Mouse (Mus musculus): ENCODE data around the gene Thg1l. TPM values are rescaled to one million over a fixed set of nuclear protein-coding genes. Genes with fewer than 3 reads are reported as not detected.

Thg1l gene
- polyA plus RNA-seq, 1 experiment from 2014 or later: 15.9 TPM

DNA sequence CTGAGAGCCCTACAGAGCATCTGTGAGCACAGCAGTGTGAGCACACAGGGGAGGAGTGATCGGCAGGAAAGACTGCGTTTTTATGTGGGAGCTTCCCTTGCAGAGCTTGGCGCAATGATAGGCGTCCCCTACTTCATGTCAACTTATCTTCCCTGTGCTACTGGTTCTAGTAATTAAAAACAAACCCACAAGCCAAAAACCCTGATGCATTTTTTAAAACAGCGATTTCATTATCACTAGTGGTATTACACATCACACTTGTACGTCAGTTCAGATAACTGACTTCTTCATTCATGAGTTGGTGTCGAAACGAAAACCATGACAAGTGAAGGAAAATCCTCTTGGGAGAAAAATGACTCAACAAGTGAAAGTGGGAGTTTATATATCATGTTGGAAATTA, 16.4 kb downstream of the Thg1l start:
- no peak for ATAC-seq (ENCODE audit: low FRiP score, low TSS enrichment)
- Histone ChIP-seq H3K9ac (ENCODE audit: low read depth, low read length) (no peak overlapping the region), H3K4me1 (ENCODE audit: control insufficient read depth, insufficient read depth, low read length) (peaks cover 12% of the 10 kb centered on the region), H3K27me3 (ENCODE audit: control insufficient read depth, insufficient read depth, low read length) (no peaks in the 10 kb centered on the region), H3K4me2 (replicated peaks; ENCODE audit: low read depth, low read length) (no peak overlapping the region), H3K36me3 (ENCODE audit: control insufficient read depth, insufficient read depth, low read length) (peaks cover 24% of the 10 kb centered on the region), H3K4me3 (ENCODE audit: low read length) (no peak overlapping the region), H3K27ac (ENCODE audit: low read depth, low read length) (no peak overlapping the region), H3K9me3 (ENCODE audit: control insufficient read depth, low read length) (no peaks in the 10 kb centered on the region)
- WGBS: 85% methylated on average over 8 of the region's 8 CpGs

DNA sequence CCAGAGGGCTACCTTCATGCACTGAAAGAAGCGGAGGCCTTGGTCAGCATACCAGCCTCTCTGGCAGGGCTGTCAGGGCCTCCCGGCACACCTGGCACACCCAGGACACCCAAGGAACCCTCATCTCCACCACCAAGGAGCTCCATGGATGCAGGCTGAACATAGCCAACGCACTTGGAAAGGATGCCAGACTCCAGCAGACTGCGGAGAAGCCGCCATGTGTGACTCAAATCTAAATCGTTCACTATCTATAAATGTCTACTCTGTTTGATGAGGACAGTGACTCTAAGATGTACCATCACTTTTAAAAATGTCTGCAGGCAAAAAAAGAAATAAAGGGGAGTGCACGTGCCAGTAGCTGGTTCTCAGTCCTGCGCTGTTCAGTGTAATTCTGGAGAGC, 17.8 kb downstream of the Thg1l start:
- no peaks in the 10 kb centered on the region for H3K4me1 ChIP-seq (ENCODE audit: control insufficient read depth, insufficient read depth, low read length)
- H3K36me3 ChIP-seq (ENCODE audit: control insufficient read depth, insufficient read depth, low read length): peaks cover 38% of the 10 kb centered on the region
- no peak overlapping the region for H3K27ac ChIP-seq (ENCODE audit: low read depth, low read length)
- H3K27me3 ChIP-seq (ENCODE audit: control insufficient read depth, insufficient read depth, low read length): no peaks in the 10 kb centered on the region
- no peaks in the 10 kb centered on the region for H3K9me3 ChIP-seq (ENCODE audit: control insufficient read depth, low read length)
- ATAC-seq (ENCODE audit: low FRiP score, low TSS enrichment): no peak
- WGBS: 92% methylated on average over 8 of the region's 8 CpGs
- no peak overlapping the region for H3K9ac ChIP-seq (ENCODE audit: low read depth, low read length)
- no peak overlapping the region for H3K4me3 ChIP-seq (ENCODE audit: low read length)
- H3K4me2 ChIP-seq (replicated peaks; ENCODE audit: low read depth, low read length): no peak overlapping the region

DNA sequence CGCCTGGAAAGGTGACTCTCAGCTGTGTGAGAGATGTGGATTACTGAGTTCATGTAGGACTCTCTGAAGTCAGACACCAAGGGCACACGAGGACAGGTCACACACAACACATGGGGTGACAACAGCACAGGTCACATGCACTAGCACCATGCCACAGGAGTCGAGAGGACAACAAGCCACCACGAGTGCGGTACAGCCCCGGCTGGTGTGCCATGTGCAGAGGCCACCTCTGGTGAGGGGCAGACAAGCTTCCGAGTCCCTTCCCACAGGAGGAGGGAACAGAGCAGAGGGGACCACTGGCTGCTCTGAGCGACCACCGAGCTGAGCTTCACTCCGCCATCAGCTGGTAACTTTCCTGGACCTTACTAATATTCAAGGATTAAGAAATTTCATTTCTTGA, 22.5 kb downstream of the Thg1l start:
- ATAC-seq (ENCODE audit: low FRiP score, low TSS enrichment): no peak
- 92% methylated on average over 10 of the region's 10 CpGs for WGBS

DNA sequence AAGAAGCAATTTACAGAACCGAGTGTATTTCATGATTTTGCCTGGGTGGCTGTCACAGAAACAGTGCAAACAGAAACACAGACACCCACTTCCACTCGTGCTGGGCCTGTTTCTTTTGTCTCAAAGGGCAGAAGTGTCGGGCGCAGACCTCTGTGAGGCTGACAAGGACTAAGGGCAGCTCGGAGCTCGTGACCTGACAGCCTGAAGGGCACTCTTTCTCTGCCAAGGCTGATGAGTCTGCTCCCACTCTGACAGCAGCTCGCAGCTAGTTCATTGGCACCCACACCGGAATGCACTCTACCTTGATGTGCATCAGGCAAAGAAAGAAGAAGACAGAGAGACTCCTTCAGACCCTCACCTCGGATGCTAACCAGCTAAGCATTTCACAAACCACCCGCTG, 25.8 kb downstream of the Thg1l start:
- Histone ChIP-seq H3K4me1 (ENCODE audit: control insufficient read depth, insufficient read depth, low read length) (no peaks in the 10 kb centered on the region), H3K4me3 (ENCODE audit: low read length) (no peak overlapping the region), H3K9ac (ENCODE audit: low read depth, low read length) (no peak overlapping the region), H3K36me3 (ENCODE audit: control insufficient read depth, insufficient read depth, low read length) (peaks cover 29% of the 10 kb centered on the region), H3K27ac (ENCODE audit: low read depth, low read length) (no peak overlapping the region), H3K4me2 (replicated peaks; ENCODE audit: low read depth, low read length) (no peak overlapping the region), H3K27me3 (ENCODE audit: control insufficient read depth, insufficient read depth, low read length) (no peaks in the 10 kb centered on the region), H3K9me3 (ENCODE audit: control insufficient read depth, low read length) (no peaks in the 10 kb centered on the region)
- ATAC-seq (ENCODE audit: low FRiP score, low TSS enrichment): no peak
- WGBS: 89% methylated on average over 10 of the region's 10 CpGs

More for the DNA sequence above, 22.5 kb downstream of the Thg1l start:
- H3K4me1 ChIP-seq (ENCODE audit: control insufficient read depth, insufficient read depth, low read length): no peaks in the 10 kb centered on the region
- H3K36me3 ChIP-seq (ENCODE audit: control insufficient read depth, insufficient read depth, low read length): peaks cover 48% of the 10 kb centered on the region
- H3K9me3 ChIP-seq (ENCODE audit: control insufficient read depth, low read length): no peaks in the 10 kb centered on the region
- H3K27me3 ChIP-seq (ENCODE audit: control insufficient read depth, insufficient read depth, low read length): no peaks in the 10 kb centered on the region
- no peak overlapping the region for H3K27ac ChIP-seq (ENCODE audit: low read depth, low read length)
- no peak overlapping the region for H3K4me2 ChIP-seq (replicated peaks; ENCODE audit: low read depth, low read length)
- no peak overlapping the region for H3K4me3 ChIP-seq (ENCODE audit: low read length)
- no peak overlapping the region for H3K9ac ChIP-seq (ENCODE audit: low read depth, low read length)

DNA sequence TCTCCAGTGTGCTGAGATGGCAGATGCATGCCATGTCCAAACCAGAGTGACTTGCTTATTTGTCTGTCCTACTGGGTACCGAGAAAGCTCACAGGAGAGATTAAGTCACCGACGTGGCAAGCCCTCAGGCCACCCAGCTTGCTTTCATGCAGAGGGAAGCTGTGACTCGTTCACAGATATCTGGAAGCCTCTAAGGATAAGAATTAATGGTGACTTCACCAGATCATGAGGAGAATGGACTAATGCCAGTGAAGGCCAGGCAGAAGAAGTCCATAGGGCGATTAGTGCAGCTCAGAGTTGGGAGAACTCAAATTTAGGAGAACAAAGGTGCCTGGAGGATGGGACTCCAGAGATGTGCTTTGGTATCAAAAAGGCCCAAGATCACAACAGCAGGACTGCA, 27.8 kb downstream of the Thg1l start:
- Histone ChIP-seq H3K27ac (ENCODE audit: low read depth, low read length) (no peak overlapping the region), H3K36me3 (ENCODE audit: control insufficient read depth, insufficient read depth, low read length) (peaks cover 10% of the 10 kb centered on the region), H3K9me3 (ENCODE audit: control insufficient read depth, low read length) (no peaks in the 10 kb centered on the region), H3K9ac (ENCODE audit: low read depth, low read length) (no peak overlapping the region), H3K27me3 (ENCODE audit: control insufficient read depth, insufficient read depth, low read length) (no peaks in the 10 kb centered on the region), H3K4me1 (ENCODE audit: control insufficient read depth, insufficient read depth, low read length) (no peaks in the 10 kb centered on the region), H3K4me2 (replicated peaks; ENCODE audit: low read depth, low read length) (no peak overlapping the region), H3K4me3 (ENCODE audit: low read length) (no peak overlapping the region)
- ATAC-seq (ENCODE audit: low FRiP score, low TSS enrichment): no peak
- whole genome bisulfite sequencing: 74% methylated on average over 5 of the region's 5 CpGs

DNA sequence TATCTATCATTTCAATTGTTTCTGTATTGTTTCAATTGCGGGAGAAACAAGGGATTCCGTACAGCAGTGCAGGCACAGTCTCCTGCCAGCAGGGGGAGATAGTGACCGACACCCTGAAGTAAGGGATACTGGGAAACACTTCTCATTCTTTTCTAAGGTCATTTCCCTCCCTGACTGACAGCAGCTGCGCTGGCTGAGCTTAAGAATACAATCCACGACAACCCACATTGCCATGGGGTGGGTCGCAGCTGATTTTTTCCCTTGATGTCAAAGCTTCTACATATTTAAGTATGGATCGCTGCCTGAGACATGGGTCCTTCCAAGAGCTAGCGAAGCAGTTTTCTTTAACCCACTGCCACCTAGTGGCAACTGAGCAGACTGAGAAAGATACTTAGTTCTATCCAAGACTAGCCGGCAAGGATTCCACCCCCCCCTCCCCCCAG, 28.6 kb downstream of the Thg1l start:
- WGBS: under 1% methylated on average over 9 of the region's 9 CpGs
- H3K27me3 ChIP-seq (ENCODE audit: control insufficient read depth, insufficient read depth, low read length): no peaks in the 10 kb centered on the region
- peak overlapping the region; percentile 40 for H3K4me3 ChIP-seq (ENCODE audit: low read length)
- H3K4me2 ChIP-seq (replicated peaks; ENCODE audit: low read depth, low read length): peak overlapping the region; percentile 59
- peak; percentile 89 for ATAC-seq (ENCODE audit: low FRiP score, low TSS enrichment)
- no peaks in the 10 kb centered on the region for H3K9me3 ChIP-seq (ENCODE audit: control insufficient read depth, low read length)
- H3K4me1 ChIP-seq (ENCODE audit: control insufficient read depth, insufficient read depth, low read length): peaks cover under 1% of the 10 kb centered on the region; the same call in 1 of the 2 replicates
- H3K36me3 ChIP-seq (ENCODE audit: control insufficient read depth, insufficient read depth, low read length): peaks cover 5% of the 10 kb centered on the region
- 0 out of 2 replicates have a peak overlapping the region, but pooled peaks have one; percentile 24 for H3K27ac ChIP-seq (ENCODE audit: low read depth, low read length)
- peak overlapping the region; percentile 53; the same call in 1 of the 2 replicates for H3K9ac ChIP-seq (ENCODE audit: low read depth, low read length)

DNA sequence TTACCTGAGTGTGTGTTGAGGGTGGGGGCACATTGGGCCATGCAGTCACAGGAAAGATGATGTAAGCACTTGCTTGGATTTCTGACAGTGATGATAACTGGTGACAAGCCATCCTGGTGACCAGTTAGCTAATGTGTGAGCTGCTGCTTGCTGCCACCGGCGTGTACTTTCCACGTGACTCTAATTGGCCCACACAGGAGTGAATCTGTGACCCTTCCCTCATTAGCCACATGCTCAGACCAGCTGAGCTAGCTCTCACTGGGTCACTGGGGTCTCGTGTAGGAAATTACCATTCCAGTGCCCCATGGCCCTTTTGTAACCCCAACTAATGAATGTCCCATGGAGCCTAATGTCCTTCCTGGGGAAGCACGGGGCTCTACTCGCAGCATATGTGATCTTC, 29.9 kb downstream of the Thg1l start:
- Histone ChIP-seq H3K4me1 (ENCODE audit: control insufficient read depth, insufficient read depth, low read length) (peaks cover 5% of the 10 kb centered on the region; the same call in 1 of the 2 replicates), H3K27ac (ENCODE audit: low read depth, low read length) (no peak overlapping the region), H3K27me3 (ENCODE audit: control insufficient read depth, insufficient read depth, low read length) (no peaks in the 10 kb centered on the region), H3K9ac (ENCODE audit: low read depth, low read length) (no peak overlapping the region), H3K9me3 (ENCODE audit: control insufficient read depth, low read length) (no peaks in the 10 kb centered on the region), H3K4me3 (ENCODE audit: low read length) (no peak overlapping the region), H3K4me2 (replicated peaks; ENCODE audit: low read depth, low read length) (no peak overlapping the region), H3K36me3 (ENCODE audit: control insufficient read depth, insufficient read depth, low read length) (peaks cover 4% of the 10 kb centered on the region)
- WGBS: 75% methylated on average over 6 of the region's 6 CpGs
- ATAC-seq (ENCODE audit: low FRiP score, low TSS enrichment): no peak

DNA sequence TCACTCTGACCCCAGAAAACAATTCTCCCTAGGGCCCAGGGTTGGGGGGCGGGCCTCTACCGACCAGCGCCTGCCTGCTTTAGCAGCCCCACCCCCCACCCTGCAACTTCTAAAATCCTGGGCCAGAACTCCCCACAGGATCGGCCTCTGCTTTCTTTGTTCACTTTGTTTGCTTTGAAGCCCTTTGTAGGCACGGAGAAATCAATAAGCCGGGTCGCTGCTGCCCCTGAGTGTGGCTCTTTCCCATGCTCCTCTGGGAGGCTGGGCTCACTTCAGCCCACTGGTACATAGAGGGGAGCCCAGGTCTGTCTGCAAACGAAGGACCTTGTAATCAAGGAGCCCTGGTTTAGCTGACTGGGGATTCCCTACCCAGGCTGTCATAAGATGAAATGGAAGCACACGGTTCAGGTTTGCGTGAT, 33.8 kb downstream of the Thg1l start:
- H3K9ac ChIP-seq (ENCODE audit: low read depth, low read length): peak overlapping the region; percentile 14; the same call in 1 of the 2 replicates
- no peaks in the 10 kb centered on the region for H3K9me3 ChIP-seq (ENCODE audit: control insufficient read depth, low read length)
- no peaks in the 10 kb centered on the region for H3K27me3 ChIP-seq (ENCODE audit: control insufficient read depth, insufficient read depth, low read length)
- peaks cover 5% of the 10 kb centered on the region; the same call in 1 of the 2 replicates for H3K4me1 ChIP-seq (ENCODE audit: control insufficient read depth, insufficient read depth, low read length)
- H3K4me3 ChIP-seq (ENCODE audit: low read length): no peak overlapping the region
- H3K36me3 ChIP-seq (ENCODE audit: control insufficient read depth, insufficient read depth, low read length): no peaks in the 10 kb centered on the region
- 14% methylated on average over 10 of the region's 10 CpGs for WGBS
- no peak overlapping the region for H3K27ac ChIP-seq (ENCODE audit: low read depth, low read length)
- ATAC-seq (ENCODE audit: low FRiP score, low TSS enrichment): no peak
- H3K4me2 ChIP-seq (replicated peaks; ENCODE audit: low read depth, low read length): peak overlapping the region; percentile 30; the same call in 1 of the 2 replicates

DNA sequence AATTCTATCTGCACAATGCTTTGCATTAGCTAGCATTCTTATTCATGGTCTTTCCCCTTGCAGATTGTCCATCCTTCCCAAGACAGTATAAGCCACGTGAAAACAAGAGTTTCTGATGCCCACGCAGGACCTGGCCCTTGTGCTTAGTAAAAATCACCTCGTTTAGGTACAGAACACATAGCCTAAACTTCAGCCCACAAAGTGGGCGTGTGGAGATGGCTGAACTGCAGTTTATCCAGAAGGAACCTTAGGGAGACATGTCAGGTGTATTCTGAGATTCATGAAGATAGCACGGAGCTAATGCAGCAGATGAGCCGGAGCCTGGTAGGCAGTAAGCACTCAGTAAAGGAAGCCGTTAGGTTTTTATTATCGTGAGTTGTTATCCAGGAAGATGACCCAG, 34.3 kb downstream of the Thg1l start:
- H3K9ac ChIP-seq (ENCODE audit: low read depth, low read length): no peak overlapping the region
- no peak overlapping the region; the same call in 1 of the 2 replicates for H3K4me2 ChIP-seq (replicated peaks; ENCODE audit: low read depth, low read length)
- H3K27me3 ChIP-seq (ENCODE audit: control insufficient read depth, insufficient read depth, low read length): no peaks in the 10 kb centered on the region
- H3K27ac ChIP-seq (ENCODE audit: low read depth, low read length): no peak overlapping the region
- no peak for ATAC-seq (ENCODE audit: low FRiP score, low TSS enrichment)
- WGBS: 51% methylated on average over 8 of the region's 8 CpGs
- H3K4me3 ChIP-seq (ENCODE audit: low read length): no peak overlapping the region
- H3K9me3 ChIP-seq (ENCODE audit: control insufficient read depth, low read length): no peaks in the 10 kb centered on the region
- H3K4me1 ChIP-seq (ENCODE audit: control insufficient read depth, insufficient read depth, low read length): peaks cover 5% of the 10 kb centered on the region; the same call in 1 of the 2 replicates
- H3K36me3 ChIP-seq (ENCODE audit: control insufficient read depth, insufficient read depth, low read length): no peaks in the 10 kb centered on the region

Measured in kidney, embryonic 14.5 days (tissue).